Mouse (Mus musculus) heart, embryonic 16.5 days (tissue): Measurements from ENCODE around the gene Bicc1. TPM values are rescaled to one million over a fixed set of nuclear protein-coding genes. Genes with fewer than 3 reads are reported as not detected.
A peak's percentile ranks its signal among the peaks of the same experiment; 100 is the strongest.

Experiments
- ATAC-seq: fragments of 200-750 bp; cut with Nextera tagmentation; replicated peaks from 2 replicates; pipeline ENCODE4 v1.8.0; 2017; ENCODE audit warnings: moderate number of reproducible peaks; ENCODE audit not compliant: insufficient read depth, low FRiP score; ENCODE audit errors: extremely low read depth
- H3K27ac ChIP-seq: fragments of 300-500 bp; sonication (generic); 2 replicates; pipeline ENCODE4 v1.5.1; 2014; ENCODE audit warnings: mild to moderate bottlenecking, low read length, control low read depth, moderate library complexity
- H3K27me3 ChIP-seq: fragments of 300-500 bp; sonication (generic); 2 replicates; pipeline ENCODE4 v1.6.1; 2014; ENCODE audit warnings: low read length, mixed read lengths; ENCODE audit not compliant: control insufficient read depth, insufficient read depth
- H3K36me3 ChIP-seq: fragments of 300-500 bp; sonication (generic); 2 replicates; pipeline ENCODE4 v1.6.1; 2014; ENCODE audit not compliant: control insufficient read depth, insufficient read depth
- H3K4me1 ChIP-seq: fragments of 300-500 bp; sonication (generic); 2 replicates; pipeline ENCODE4 v1.6.1; 2014; ENCODE audit warnings: low read length, mixed read lengths; ENCODE audit not compliant: control insufficient read depth, insufficient read depth
- H3K4me2 ChIP-seq: fragments of 300-500 bp; sonication (generic); 2 replicates; pipeline ENCODE4 v1.6.1; 2014; ENCODE audit warnings: low read depth, mild to moderate bottlenecking, control low read depth, low read length
- H3K4me3 ChIP-seq: fragments of 300-500 bp; sonication (generic); 2 replicates; pipeline ENCODE4 v1.5.1; 2014; ENCODE audit warnings: mild to moderate bottlenecking, control low read depth, low read length
- H3K9ac ChIP-seq: fragments of 300-500 bp; sonication (generic); 2 replicates; pipeline ENCODE4 v1.6.1; 2014; ENCODE audit warnings: low read length, control low read depth
- H3K9me3 ChIP-seq: fragments of 300-500 bp; sonication (generic); replicated peaks from 2 replicates; pipeline ENCODE4 v1.6.1; 2016; ENCODE audit warnings: low read length; ENCODE audit not compliant: control insufficient read depth
- WGBS: fragments of 180-500 bp; shearing (Covaris S2); extraction: QIAGEN DNeasy Blood & Tissue Kit; methylation state at CpG from one replicate; pipeline ENCODE4 v1.1.7; 2014; 5-methylcytosine and 5-hydroxymethylcytosine counted together
- polyA plus RNA-seq: library from polyadenylated mRNA; unstranded; fragments of >200 nt; fragmentation: Nextera tagmentation; extraction: Ambion mirVana; gene quantifications from 2 replicates; pipeline ENCODE4 v1.2.1, GENCODE M21; 2015

Gene Bicc1
- polyA plus RNA-seq, 1 experiment from 2014 or later: 16.7 TPM

DNA sequence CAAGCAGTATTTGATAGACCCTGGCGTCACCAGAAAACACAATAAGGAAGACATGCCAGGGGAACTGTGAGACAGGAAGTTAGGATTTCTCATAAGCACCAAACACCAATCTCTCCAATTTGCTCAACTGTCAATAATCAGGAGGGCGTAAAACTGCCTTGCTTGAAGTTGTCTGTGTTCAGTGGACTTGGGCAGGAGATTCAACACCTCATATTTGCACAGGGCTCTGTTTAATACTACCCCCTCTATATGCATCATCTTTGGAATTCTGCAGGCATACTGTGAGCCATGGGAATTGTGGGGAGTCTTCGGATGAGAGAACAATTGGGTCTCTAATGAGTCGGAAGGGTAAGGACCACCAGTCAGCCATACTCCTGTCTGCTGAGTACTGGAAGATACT is 233.4 kb downstream of the Bicc1 start:
- Histone ChIP-seq H3K9me3 (no peaks in the 10 kb centered on the region), H3K27ac (no peak overlapping the region), H3K4me1 (no peaks in the 10 kb centered on the region), H3K4me2 (no peak overlapping the region), H3K9ac (no peak overlapping the region), H3K27me3 (no peaks in the 10 kb centered on the region), H3K36me3 (peaks cover 16% of the 10 kb centered on the region), H3K4me3 (no peak overlapping the region)
- 80% methylated on average over 4 of the region's 4 CpGs for WGBS
- no peak for ATAC-seq

DNA sequence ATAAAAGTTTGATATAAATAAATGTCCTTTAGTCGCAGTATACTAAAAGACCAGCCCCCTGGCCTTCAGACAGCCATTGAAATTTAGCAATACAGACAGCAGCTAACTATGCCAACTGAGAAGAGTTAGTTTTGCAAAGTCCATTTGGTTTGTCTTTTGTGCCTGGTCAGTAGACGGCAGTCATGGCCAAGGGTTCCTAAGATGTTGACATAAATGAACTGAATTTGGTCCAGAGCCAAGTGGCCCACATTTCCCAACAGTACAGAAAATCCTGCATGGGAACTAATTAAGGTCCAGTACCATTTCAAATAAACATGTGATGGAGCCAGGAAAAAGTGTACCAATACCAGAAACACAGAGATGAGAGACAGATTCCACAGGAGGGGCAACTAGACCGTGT is 235.2 kb downstream of the Bicc1 start:
- Histone ChIP-seq H3K27me3 (no peaks in the 10 kb centered on the region), H3K4me2 (no peak overlapping the region), H3K4me1 (no peaks in the 10 kb centered on the region), H3K9me3 (no peaks in the 10 kb centered on the region), H3K9ac (no peak overlapping the region), H3K36me3 (peaks cover 2% of the 10 kb centered on the region; the same call in 1 of the 2 replicates), H3K27ac (no peak overlapping the region), H3K4me3 (no peak overlapping the region)
- no peak for ATAC-seq
- WGBS: 70% methylated on average over 3 of the region's 3 CpGs

DNA sequence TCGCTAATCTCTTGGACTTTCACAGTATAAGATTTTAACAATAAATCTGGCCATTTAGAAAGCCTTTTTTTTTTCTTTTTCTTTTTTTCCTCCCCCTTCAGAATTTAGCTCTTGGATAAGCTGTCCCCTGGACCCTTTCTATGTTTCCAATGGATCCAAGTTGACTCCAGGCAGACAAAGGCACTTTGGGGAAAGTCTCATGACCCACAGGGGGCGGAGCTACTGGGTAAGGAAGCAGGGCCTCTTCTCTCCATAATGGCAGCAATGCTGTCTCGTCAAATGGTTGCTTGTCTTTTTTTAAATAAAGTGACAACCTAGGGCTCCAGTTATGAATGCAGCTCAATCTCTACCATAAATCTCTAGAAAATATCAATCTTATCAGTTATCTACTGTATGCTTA is 235.6 kb downstream of the Bicc1 start:
- H3K9ac ChIP-seq: no peak overlapping the region
- H3K4me3 ChIP-seq: no peak overlapping the region
- no peaks in the 10 kb centered on the region for H3K27me3 ChIP-seq
- H3K4me2 ChIP-seq: no peak overlapping the region
- H3K9me3 ChIP-seq: no peaks in the 10 kb centered on the region
- H3K4me1 ChIP-seq: no peaks in the 10 kb centered on the region
- 88% methylated on average over 3 of the region's 3 CpGs for WGBS
- no peaks in the 10 kb centered on the region for H3K36me3 ChIP-seq
- no peak for ATAC-seq
- H3K27ac ChIP-seq: no peak overlapping the region

DNA sequence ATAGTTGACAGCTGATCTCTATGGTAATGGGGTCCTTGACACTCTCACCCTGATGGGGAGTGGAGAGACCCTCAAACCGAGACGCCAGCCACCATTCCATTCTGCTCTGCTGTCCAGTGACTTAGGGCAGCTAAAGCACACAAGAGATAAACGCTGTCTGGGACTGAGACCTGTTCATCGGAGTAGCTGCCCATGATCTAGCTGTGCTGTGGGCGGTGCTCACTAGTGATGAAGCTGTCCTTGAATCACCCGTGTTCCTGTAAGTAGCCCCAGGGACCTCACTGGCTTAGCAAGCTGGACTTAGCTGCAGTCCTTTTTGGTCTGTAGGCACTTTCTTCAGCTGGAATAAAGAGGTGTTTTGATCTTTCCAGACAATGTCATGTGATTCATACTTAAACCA is 238.0 kb downstream of the Bicc1 start:
- Histone ChIP-seq H3K36me3 (no peaks in the 10 kb centered on the region), H3K9ac (no peak overlapping the region), H3K27me3 (no peaks in the 10 kb centered on the region), H3K9me3 (peaks cover 7% of the 10 kb centered on the region), H3K4me1 (no peaks in the 10 kb centered on the region), H3K4me3 (no peak overlapping the region), H3K4me2 (no peak overlapping the region), H3K27ac (no peak overlapping the region)
- ATAC-seq: no peak
- WGBS: 70% methylated on average over 6 of the region's 6 CpGs

DNA sequence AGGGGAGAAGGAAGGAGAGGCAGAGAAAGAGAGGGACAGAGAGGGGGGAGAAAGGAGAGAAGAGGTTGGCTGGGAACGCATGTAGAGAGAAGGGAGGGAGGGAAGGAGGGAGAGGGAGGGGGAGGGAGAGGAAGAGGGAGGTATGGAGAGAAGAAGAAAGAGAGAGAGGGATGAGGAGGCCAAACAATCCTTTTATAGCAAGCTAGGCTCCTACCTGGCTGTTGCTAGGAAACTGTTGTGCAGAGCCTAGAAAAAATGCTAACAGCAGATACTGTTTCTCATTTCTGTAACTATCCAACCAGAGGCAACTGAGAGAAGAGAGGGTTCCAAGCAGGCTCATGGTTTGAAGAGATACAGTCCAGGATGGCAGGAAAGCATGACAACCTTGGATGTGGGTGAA is 239.6 kb downstream of the Bicc1 start:
- no peak for ATAC-seq
- Histone ChIP-seq H3K36me3 (no peaks in the 10 kb centered on the region), H3K27me3 (no peaks in the 10 kb centered on the region), H3K27ac (no peak overlapping the region), H3K4me1 (no peaks in the 10 kb centered on the region), H3K9ac (no peak overlapping the region), H3K4me2 (no peak overlapping the region), H3K9me3 (peaks cover 7% of the 10 kb centered on the region), H3K4me3 (no peak overlapping the region)
- WGBS: 59% methylated on average over 1 of the region's 1 CpGs

DNA sequence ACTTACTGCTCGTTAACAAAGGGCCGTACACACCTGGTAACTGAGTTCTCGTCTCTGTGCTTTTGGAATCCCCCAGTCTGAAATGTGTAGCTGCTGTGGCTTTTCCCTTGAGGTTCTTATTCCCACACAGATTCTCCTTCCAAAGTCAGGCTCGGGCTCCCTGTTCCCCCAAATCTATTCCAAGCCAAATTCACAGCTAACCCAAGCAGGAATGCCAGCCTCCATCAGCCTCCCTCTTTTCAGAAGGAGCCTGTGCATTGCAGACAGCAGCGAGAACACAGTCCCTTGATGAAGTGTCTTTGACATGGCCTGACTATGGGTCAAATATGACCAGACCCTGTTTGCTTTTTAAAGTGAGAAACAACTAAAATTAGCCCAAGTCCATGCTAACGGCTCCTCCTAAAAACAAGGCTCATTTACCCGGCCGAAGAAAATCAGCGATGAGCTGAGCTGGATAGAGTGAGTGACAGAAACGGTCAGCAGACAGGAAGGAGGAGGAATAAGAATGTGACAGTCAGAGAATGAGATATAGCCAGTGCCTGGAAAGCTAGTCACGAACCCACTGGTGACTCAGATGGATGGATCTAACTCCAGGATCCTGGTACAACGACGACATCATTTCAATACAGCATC is 240.4 kb downstream of the Bicc1 start:
- no peak overlapping the region for H3K27ac ChIP-seq
- peaks cover 7% of the 10 kb centered on the region for H3K9me3 ChIP-seq
- no peak overlapping the region for H3K9ac ChIP-seq
- no peaks in the 10 kb centered on the region for H3K27me3 ChIP-seq
- no peak for ATAC-seq
- no peaks in the 10 kb centered on the region for H3K36me3 ChIP-seq
- H3K4me2 ChIP-seq: no peak overlapping the region
- no peak overlapping the region for H3K4me3 ChIP-seq
- no peaks in the 10 kb centered on the region for H3K4me1 ChIP-seq
- WGBS: 43% methylated on average over 13 of the region's 13 CpGs

DNA sequence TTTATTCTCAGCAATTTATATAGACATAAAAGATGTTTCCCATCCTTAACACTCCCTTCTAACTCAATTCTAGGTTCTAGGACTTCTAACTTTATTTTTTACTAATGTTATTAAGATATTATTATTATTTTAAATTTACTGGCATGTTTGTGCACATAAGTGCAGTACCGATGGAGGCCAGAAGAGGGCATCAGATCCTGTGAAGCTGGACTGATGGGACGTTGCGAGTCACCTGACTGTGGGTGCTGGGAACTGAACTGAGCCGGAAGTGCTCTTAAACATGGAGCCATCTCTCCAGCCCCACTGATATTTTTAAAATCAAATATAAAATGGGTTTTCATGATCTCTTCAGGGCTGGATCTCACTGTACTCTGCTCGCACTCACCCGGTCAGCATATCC is 242.8 kb downstream of the Bicc1 start:
- Histone ChIP-seq H3K27ac (no peak overlapping the region), H3K9me3 (peaks cover 9% of the 10 kb centered on the region), H3K4me3 (no peak overlapping the region), H3K27me3 (no peaks in the 10 kb centered on the region), H3K4me1 (no peaks in the 10 kb centered on the region), H3K9ac (no peak overlapping the region), H3K36me3 (no peaks in the 10 kb centered on the region), H3K4me2 (no peak overlapping the region)
- 86% methylated on average over 6 of the region's 6 CpGs for WGBS
- no peak for ATAC-seq

DNA sequence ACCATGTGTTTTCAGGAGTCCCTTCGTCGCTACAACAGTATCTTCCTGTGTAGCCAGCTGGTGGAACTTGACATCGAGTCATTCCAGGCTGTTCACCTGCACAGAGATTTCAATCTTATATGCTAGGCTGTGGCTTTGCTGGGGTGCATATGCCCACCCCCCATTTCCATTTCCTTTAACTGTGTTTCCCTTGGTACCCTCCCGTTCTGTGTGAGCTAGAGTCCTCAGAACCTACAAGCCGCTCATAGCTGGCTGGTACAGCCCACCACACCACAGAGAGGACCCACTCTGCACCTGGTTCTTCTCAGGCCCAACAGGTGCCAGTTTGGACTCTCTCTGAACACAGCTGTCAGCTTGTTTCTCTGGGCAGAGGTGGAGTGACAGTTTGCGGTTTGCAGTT is 244.4 kb downstream of the Bicc1 start:
- H3K4me1 ChIP-seq: no peaks in the 10 kb centered on the region
- no peak overlapping the region for H3K4me2 ChIP-seq
- WGBS: 81% methylated on average over 6 of the region's 6 CpGs
- peaks cover 9% of the 10 kb centered on the region for H3K9me3 ChIP-seq
- peak; percentile 65; the same call in 1 of the 2 replicates for ATAC-seq
- no peaks in the 10 kb centered on the region for H3K36me3 ChIP-seq
- H3K27ac ChIP-seq: no peak overlapping the region
- H3K4me3 ChIP-seq: no peak overlapping the region
- H3K9ac ChIP-seq: no peak overlapping the region
- no peaks in the 10 kb centered on the region for H3K27me3 ChIP-seq

DNA sequence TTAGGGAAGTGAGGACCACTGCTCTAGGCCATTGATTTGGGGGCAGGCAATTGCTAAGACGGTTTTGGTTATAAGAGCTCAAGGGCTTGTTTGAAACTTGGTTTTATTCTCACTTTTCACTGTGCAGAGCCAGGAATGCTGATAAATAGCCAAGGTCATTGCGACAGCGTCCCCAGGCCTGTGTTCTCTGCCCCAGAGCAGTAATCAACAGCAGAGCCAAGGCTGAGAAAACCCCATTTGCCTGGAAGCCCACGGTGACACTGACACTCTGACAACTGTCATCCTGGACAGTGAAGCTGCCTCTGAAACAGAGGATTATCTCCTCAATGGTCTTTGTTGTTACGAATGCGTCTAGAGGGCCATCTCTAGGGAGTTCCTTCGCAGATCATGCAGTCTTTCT is 255.6 kb downstream of the Bicc1 start:
- H3K27ac ChIP-seq: no peak overlapping the region
- ATAC-seq: no peak

More for the DNA sequence above, 255.6 kb downstream of the Bicc1 start:
- H3K27me3 ChIP-seq: no peaks in the 10 kb centered on the region
- H3K9me3 ChIP-seq: no peaks in the 10 kb centered on the region
- 47% methylated on average over 7 of the region's 7 CpGs for WGBS
- H3K36me3 ChIP-seq: no peaks in the 10 kb centered on the region
- no peak overlapping the region for H3K4me2 ChIP-seq
- no peaks in the 10 kb centered on the region for H3K4me1 ChIP-seq
- H3K4me3 ChIP-seq: no peak overlapping the region
- H3K9ac ChIP-seq: no peak overlapping the region
